Mouse (Mus musculus): ENCODE measurements around the gene Pls3.
"Not testable (repeated sequence)": the region's sequence is repeated elsewhere in the genome, so short reads cannot be mapped to it uniquely, and the experiment has no call there.

Pls3 gene

DNA sequence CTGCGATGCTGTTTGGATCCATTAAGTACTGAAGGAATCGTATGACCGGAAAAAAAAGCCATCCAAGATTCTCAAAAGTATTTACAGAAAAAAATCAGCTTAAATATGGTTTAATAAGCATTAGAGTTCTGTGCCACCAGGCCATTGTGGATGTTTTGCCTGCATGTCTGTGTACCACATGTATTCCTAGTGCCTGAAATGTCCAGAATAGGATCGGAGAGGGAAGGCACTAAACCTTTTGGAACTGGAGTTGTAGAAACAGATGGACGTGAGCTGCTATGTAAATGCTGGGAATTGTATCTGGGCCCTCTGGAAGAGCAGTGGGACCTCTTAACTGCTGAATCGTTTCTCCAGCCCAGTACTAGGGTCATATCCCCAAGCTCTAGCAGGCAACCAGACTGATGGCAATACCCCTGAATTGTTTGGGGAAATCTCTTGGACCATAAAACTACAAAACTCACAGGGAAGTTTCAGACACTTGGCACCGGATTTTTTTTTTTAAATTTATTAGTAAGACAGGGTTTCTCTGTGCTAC is 110.1 kb downstream of the Pls3 start:
- no peak for DNase-seq

DNA sequence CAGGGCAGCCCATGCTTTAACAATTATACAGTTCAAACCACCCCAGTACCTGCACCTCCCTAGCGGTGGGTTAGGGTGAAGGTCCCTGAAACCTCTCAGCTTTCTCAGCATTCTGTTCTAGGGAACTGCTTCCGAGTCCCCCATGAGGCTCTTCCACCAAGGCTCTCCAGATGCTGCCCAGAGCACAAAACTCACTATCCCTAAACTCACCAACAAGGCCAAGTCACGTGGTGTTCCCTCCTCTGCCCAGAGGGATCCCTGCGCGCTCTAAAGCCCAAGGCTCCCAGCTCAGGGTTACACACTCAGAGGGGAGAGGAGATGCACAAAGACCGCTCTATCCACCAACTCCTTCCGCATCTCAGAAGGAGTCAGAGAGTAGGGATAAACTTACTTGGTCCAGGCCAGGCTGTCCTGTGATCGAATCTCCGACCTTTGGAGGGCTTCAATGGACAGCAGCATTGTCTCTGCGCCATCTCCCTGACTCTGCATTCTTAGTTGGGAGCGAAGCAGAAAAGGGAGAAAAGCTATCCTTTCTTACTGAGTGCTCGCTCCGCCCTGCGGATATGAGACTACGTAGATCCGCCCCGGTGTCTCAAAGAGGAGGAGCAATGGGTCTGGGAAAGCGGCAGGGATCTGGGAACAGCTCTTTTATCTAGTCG is 110.7 kb downstream of the Pls3 start:
- peak; percentile 66 for DNase-seq

DNA sequence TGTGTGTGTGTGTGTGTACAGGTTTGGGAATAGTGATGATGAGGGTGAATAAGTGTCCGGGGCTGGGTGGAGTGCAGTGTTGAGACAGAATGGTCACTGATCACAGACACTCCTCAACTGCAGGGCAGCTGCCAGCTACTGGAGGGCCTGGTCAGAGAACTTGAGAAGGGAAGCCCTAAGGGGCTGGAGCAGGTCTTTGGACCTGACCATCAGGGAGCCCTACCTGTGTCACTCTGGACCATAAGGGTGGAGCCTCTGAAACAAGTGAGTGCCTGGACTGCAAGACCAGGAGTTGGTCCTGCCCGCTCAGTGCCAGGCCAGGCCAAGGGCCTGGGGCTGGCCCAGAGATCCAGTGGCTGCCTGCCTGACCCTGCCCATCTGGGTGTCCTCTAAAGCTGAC is 115.5 kb downstream of the Pls3 start:
- DNase-seq, result not testable (repeated sequence)

DNA sequence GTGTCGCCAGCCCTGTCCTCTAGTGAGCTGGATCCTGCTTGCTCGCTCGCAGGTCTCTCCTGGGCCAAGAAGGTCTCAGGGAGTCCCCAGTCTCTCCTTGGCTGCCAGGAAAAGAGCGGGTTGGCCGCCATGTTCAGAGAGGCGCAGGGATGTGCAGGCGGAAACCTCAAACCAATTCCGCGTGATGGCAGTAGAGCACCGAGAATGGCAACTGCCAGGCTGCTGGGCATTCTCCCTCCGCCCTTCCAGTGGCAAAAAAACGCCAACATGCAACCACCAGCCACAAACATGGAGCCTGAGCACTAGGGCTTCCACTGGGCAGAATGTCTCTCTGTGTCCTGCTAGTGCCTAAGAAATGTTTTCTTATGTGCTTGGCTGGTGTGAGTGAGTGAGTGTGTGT is 115.9 kb downstream of the Pls3 start:
- DNase-seq, result not testable (repeated sequence)

DNA sequence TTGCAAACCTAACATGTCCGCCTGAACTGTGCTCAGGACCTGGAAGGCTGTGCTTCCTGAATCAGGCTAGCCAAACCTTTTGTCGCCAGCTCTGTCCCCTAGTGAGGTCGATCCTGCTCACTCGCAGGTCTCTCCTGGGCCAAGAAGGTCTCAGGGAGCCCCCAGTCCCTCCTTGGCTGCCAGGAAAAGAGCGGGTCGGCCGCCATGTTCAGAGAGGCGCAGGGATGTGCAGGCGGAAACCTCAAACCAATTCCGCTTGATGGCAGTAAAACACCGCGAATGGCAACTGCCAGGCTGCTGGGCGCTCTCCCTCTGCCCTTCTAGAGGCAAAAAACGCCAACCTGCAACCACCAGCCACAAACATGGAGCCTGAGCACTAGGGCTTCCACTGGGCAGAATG is 117.0 kb downstream of the Pls3 start:
- DNase-seq, result not testable (repeated sequence)

DNA sequence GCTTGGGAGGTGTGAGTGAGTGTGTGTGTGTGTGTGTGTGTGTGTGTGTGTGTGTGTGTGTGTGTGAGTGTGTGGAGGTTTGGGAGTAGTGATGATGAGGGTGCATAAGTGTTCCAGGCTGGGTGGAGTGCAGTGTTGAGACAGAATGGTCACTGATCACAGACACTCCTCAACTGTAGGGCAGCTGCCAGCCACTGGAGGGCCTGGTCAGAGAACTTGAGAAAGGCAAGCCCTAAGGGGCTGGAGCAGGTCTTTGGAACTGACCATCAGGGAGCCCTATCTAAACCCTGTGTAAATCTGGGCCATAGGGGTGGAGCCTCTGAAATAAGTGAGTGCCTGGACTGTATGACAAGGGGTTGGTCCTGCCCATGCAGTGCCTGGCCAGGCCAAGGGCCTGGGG is 120.5 kb downstream of the Pls3 start:
- not testable (repeated sequence) for DNase-seq

DNA sequence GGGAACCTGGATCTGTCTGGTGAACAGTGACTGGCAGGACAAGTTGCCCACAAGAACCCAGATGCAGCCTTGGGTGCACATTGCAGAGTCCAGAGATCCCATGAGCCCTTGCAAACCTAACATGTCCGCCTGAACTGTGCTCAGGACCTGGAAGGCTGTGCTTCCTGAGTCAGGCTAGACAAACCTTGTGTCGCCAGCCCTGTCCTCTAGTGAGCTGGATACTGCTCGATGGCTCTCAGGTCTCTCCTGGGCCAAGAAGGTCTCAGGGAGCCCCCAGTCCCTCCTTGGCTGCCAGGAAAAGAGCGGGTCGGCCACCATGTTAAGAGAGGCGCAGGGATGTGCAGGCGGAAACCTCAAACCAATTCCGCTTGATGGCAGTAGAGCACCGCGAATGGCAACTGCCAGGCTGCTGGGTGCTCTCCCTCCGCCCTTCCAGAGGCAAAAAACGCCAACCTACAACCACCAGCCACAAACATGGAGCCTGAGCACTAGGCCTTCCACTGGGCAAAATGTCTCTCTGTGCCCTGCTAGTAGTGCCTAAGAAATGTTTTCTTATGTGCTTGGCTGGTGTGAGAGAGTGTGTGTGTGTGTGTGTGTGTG is 124.8 kb downstream of the Pls3 start:
- not testable (repeated sequence) for DNase-seq

DNA sequence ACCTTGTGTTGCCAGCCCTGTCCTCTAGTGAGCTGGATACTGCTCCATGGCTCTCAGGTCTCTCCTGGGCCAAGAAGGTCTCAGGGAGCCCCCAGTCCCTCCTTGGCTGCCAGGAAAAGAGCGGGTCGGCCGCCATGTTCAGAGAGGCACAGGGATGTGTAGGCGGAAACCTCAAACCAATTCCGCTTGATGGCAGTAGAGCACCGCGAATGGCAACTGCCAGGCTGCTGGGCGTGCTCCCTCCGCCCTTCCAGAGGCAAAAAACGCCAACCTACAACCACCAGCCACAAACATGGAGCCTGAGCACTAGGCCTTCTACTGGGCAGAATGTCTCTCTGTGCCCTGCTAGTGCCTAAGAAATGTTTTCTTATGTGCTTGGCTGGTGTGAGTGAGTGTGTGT is 125.7 kb downstream of the Pls3 start:
- DNase-seq, result not testable (repeated sequence)

DNA sequence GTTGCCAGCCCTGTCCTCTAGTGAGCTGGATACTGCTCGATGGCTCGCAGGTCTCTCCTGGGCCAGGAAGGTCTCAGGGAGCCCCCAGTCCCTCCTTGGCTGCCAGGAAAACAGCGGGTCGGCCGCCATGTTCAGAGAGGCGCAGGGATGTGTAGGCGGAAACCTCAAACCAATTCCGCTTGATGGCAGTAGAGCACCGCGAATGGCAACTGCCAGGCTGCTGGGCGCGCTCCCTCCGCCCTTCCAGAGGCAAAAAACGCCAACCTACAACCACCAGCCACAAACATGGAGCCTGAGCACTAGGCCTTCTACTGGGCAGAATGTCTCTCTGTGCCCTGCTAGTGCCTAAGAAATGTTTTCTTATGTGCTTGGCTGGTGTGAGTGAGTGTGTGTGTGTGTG is 130.5 kb downstream of the Pls3 start:
- DNase-seq, result not testable (repeated sequence)

DNA sequence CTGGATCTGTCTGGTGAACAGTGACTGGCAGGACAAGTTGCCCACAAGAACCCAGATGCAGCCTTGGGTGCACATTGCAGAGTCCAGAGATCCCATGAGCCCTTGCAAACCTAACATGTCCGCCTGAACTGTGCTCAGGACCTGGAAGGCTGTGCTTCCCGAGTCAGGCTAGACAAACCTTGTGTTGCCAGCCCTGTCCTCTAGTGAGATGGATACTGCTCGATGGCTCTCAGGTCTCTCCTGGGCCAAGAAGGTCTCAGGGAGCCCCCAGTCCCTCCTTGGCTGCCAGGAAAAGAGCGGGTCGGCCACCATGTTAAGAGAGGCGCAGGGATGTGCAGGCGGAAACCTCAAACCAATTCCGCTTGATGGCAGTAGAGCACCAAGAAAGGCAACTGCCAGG is 135.5 kb downstream of the Pls3 start:
- not testable (repeated sequence) for DNase-seq

Data from layer of hippocampus, adult 9-11 months (tissue).